Mouse (Mus musculus): ENCODE measurements around the gene Ptpn6. TPM values are rescaled to one million over a fixed set of nuclear protein-coding genes. Genes with fewer than 3 reads are reported as not detected.

Ptpn6 gene
- total RNA-seq, 2 experiments from 2014 or later = 1.5 to 2.2 TPM

Small RNAs within 50 kb of the gene (microRNA-seq; reads per million reads assigned to microRNA genes)
- gene Mir141 (ENCODE audit: borderline replicate concordance in 2 of 2) (0.74 to 0.79 reads per million in 2 experiments), gene Mir200c (ENCODE audit: borderline replicate concordance in 2 of 2) (8.8 to 14.6 reads per million in 2 experiments)

Other genes starting within 250 kb of the Ptpn6 start
- gene C1rl, start 245.6 kb downstream of the Ptpn6 start, total RNA-seq (2021) = 1 to 10 TPM in 1 of 2 experiments, under 1 TPM in 1; 0.41 to 1.1 TPM
- gene C1ra, start 226.3 kb downstream of the Ptpn6 start, total RNA-seq (2021) = 10 to 100 TPM in 1 of 2 experiments, 1 to 10 TPM in 1; 7.8 to 11.7 TPM
- gene C1s1, start 196.4 kb downstream of the Ptpn6 start, total RNA-seq (2021) = 10 to 100 TPM; 16.5 to 20.8 TPM
- 1 to 10 TPM in 1 of 2 experiments, under 1 TPM in 1; 0.72 to 1.3 TPM for gene C1rb, start 168.4 kb downstream of the Ptpn6 start, total RNA-seq (2021)
- under 1 TPM; 0.20 to 0.51 TPM for gene C1s2, start 102.6 kb downstream of the Ptpn6 start, total RNA-seq (2021)
- 10 to 100 TPM; 14.8 to 18.0 TPM for gene Lpcat3, start 75.7 kb downstream of the Ptpn6 start, total RNA-seq (2021)
- 10 to 100 TPM; 53.8 to 58.9 TPM for gene Emg1, start 26.5 kb downstream of the Ptpn6 start, total RNA-seq (2021)
- gene Phb2, start 26.4 kb downstream of the Ptpn6 start, total RNA-seq (2021) = 100 to 1,000 TPM; 157 TPM
- 100 to 1,000 TPM; 163 to 167 TPM for gene Grcc10, start 2.7 kb upstream of the Ptpn6 start, total RNA-seq (2021)
- gene Gm45234, start 17.3 kb upstream of the Ptpn6 start, total RNA-seq (2021) = 1 to 10 TPM in 1 of 2 experiments, not detected in 1; 2.2 TPM
- gene Atn1, start 17.8 kb upstream of the Ptpn6 start, total RNA-seq (2021) = 10 to 100 TPM; 31.8 to 32.4 TPM
- 1 to 10 TPM; 2.1 to 3.0 TPM for gene Eno2, start 31.0 kb upstream of the Ptpn6 start, total RNA-seq (2021)
- gene Lrrc23, start 41.0 kb upstream of the Ptpn6 start, total RNA-seq (2021) = under 1 TPM in 1 of 2 experiments, not detected in 1; 0.18 TPM
- 1 to 10 TPM; 2.7 to 3.2 TPM for gene Spsb2, start 69.9 kb upstream of the Ptpn6 start, total RNA-seq (2021)
- 1,000 to 10,000 TPM; 2,445 to 2,599 TPM for gene Tpi1, start 75.6 kb upstream of the Ptpn6 start, total RNA-seq (2021)
- gene Usp5, start 90.8 kb upstream of the Ptpn6 start, total RNA-seq (2021) = 10 to 100 TPM; 42.1 to 44.0 TPM
- 1 to 10 TPM; 1.2 TPM for gene Cdca3, start 90.8 kb upstream of the Ptpn6 start, total RNA-seq (2021)
- 1 to 10 TPM; 1.6 to 1.7 TPM for gene Gnb3, start 101.6 kb upstream of the Ptpn6 start, total RNA-seq (2021)
- 1 to 10 TPM; 8.2 to 9.3 TPM for gene P3h3, start 119.0 kb upstream of the Ptpn6 start, total RNA-seq (2021)
- under 1 TPM; 0.23 to 0.32 TPM for gene Gpr162, start 125.3 kb upstream of the Ptpn6 start, total RNA-seq (2021)
- 1 to 10 TPM in 1 of 2 experiments, not detected in 1; 1.2 TPM for gene Cd4, start 149.5 kb upstream of the Ptpn6 start, total RNA-seq (2021)
- gene Lag3, start 173.0 kb upstream of the Ptpn6 start, total RNA-seq (2021) = under 1 TPM in 1 of 2 experiments, not detected in 1; 0.51 TPM
- gene Ptms, start 181.4 kb upstream of the Ptpn6 start, total RNA-seq (2021) = 100 to 1,000 TPM; 126 to 152 TPM
- gene Mlf2, start 192.7 kb upstream of the Ptpn6 start, total RNA-seq (2021) = 100 to 1,000 TPM; 207 to 210 TPM
- gene Cops7a, start 226.8 kb upstream of the Ptpn6 start, total RNA-seq (2021) = 10 to 100 TPM; 96.2 to 99.0 TPM

All from gastrocnemius, postnatal 25 days (tissue).